Mouse (Mus musculus) kidney, adult 2 months (tissue): ENCODE results near the gene Fam71b. TPM values are rescaled to one million over a fixed set of nuclear protein-coding genes. Genes with fewer than 3 reads are reported as not detected.

Experiments
- DNase-seq: peaks from one replicate; pipeline ENCODE4 v3.0.0; 2021
- H3K27ac ChIP-seq: fragments of 200-500 bp; 2 replicates; pipeline ENCODE4 v1.5.1; 2012; ENCODE audit warnings: low read depth, low read length, control low read depth, inconsistent platforms; ENCODE audit not compliant: insufficient read depth
- H3K27me3 ChIP-seq: fragments of 200-500 bp; replicated peaks from 2 replicates; pipeline ENCODE4 v1.6.1; 2012; ENCODE audit warnings: mild to moderate bottlenecking, moderate library complexity, low read length, inconsistent platforms; ENCODE audit not compliant: control insufficient read depth, insufficient read depth
- H3K36me3 ChIP-seq: fragments of 200-500 bp; 2 replicates; pipeline ENCODE4 v1.6.1; 2012; ENCODE audit warnings: mild to moderate bottlenecking, moderate library complexity, low read length, inconsistent platforms; ENCODE audit not compliant: control insufficient read depth, insufficient read depth
- H3K4me1 ChIP-seq: fragments of 200-500 bp; 2 replicates; pipeline ENCODE4 v1.6.1; 2011; ENCODE audit warnings: low read length; ENCODE audit not compliant: control insufficient read depth, insufficient read depth
- H3K4me3 ChIP-seq: fragments of 200-500 bp; 2 replicates; pipeline ENCODE4 v1.5.1; 2011; ENCODE audit warnings: mild to moderate bottlenecking, low read depth, low read length, control low read depth; ENCODE audit not compliant: insufficient read depth
- CTCF ChIP-seq: fragments of 200-500 bp; conservative IDR thresholded peaks from 2 replicates; pipeline ENCODE4 v1.5.1; 2011; ENCODE audit warnings: low read depth, mild to moderate bottlenecking, control low read depth, low read length, moderate library complexity, mixed read lengths; ENCODE audit not compliant: insufficient read depth, insufficient read length
- POLR2A ChIP-seq: fragments of 200-500 bp; IDR thresholded peaks from one replicate; pipeline ENCODE4 v1.6.1; 2011; ENCODE audit warnings: low read depth, low read length, control low read depth
- whole genome bisulfite sequencing: fragments of 180-500 bp; shearing (Covaris S2); methylation state at CpG from one replicate; pipeline ENCODE4 v1.1.7; 2018; 5-methylcytosine and 5-hydroxymethylcytosine counted together
- polyA plus RNA-seq: library from polyadenylated mRNA; depleted of rRNA; stranded (reverse); fragments of >200 nt; gene quantifications from 2 replicates; pipeline ENCODE4 v1.2.3, GENCODE M21; 2012

Gene Fam71b
- polyA plus RNA-seq, 1 experiment, result 0.38 TPM

- DNase-seq, result no peak
- Histone ChIP-seq H3K27me3 (no peaks in the 10 kb centered on the region), H3K4me1 (no peaks in the 10 kb centered on the region), H3K36me3 (no peaks in the 10 kb centered on the region), H3K27ac (no peak overlapping the region), H3K4me3 (no peak overlapping the region)
- TF ChIP-seq POLR2A (no peak), CTCF (no peak)
- WGBS, result 86% methylated on average over 8 of the region's 8 CpGs
Measured at GRCm38 (mm10) chr11:46375015-46375414, 21.3 kb upstream of the Fam71b start.

GRCm38 (mm10) chr11:46377316-46377715, 19.0 kb upstream of the Fam71b start:
- TF ChIP-seq POLR2A, result no peak
- no peak for TF ChIP-seq CTCF
- H3K4me1 ChIP-seq, result no peaks in the 10 kb centered on the region
- no peak overlapping the region for H3K27ac ChIP-seq
- WGBS, result 89% methylated on average over 1 of the region's 1 CpGs
- no peak for DNase-seq
- H3K27me3 ChIP-seq, result no peaks in the 10 kb centered on the region
- H3K36me3 ChIP-seq, result no peaks in the 10 kb centered on the region
- H3K4me3 ChIP-seq, result no peak overlapping the region

- Histone ChIP-seq H3K27ac (no peak overlapping the region), H3K4me1 (no peaks in the 10 kb centered on the region), H3K27me3 (no peaks in the 10 kb centered on the region), H3K36me3 (no peaks in the 10 kb centered on the region), H3K4me3 (no peak overlapping the region)
- WGBS, result 89% methylated on average over 8 of the region's 8 CpGs
- DNase-seq, result no peak
- TF ChIP-seq CTCF (no peak), POLR2A (no peak)
Measured at GRCm38 (mm10) chr11:46377819-46378782, 18.3 kb upstream of the Fam71b start.

- Histone ChIP-seq H3K27ac (no peak overlapping the region), H3K27me3 (no peaks in the 10 kb centered on the region), H3K4me3 (no peak overlapping the region), H3K36me3 (no peaks in the 10 kb centered on the region), H3K4me1 (no peaks in the 10 kb centered on the region)
- WGBS, result 61% methylated on average over 7 of the region's 7 CpGs
- TF ChIP-seq POLR2A, result no peak
- no peak for TF ChIP-seq CTCF
- DNase-seq, result no peak
Measured at GRCm38 (mm10) chr11:46380097-46380675, 16.2 kb upstream of the Fam71b start.

GRCm38 (mm10) chr11:46382466-46382865, 13.9 kb upstream of the Fam71b start:
- DNase-seq, result no peak
- H3K27ac ChIP-seq, result no peak overlapping the region
- WGBS, result 96% methylated on average over 4 of the region's 4 CpGs
- no peaks in the 10 kb centered on the region for H3K27me3 ChIP-seq
- H3K36me3 ChIP-seq, result no peaks in the 10 kb centered on the region
- H3K4me3 ChIP-seq, result no peak overlapping the region
- no peak for TF ChIP-seq CTCF
- no peaks in the 10 kb centered on the region for H3K4me1 ChIP-seq

GRCm38 (mm10) chr11:46384925-46385324, 11.4 kb upstream of the Fam71b start:
- 82% methylated on average over 2 of the region's 2 CpGs for WGBS
- H3K4me3 ChIP-seq, result no peak overlapping the region
- DNase-seq, result no peak
- no peak overlapping the region for H3K27ac ChIP-seq
- no peaks in the 10 kb centered on the region for H3K36me3 ChIP-seq
- no peaks in the 10 kb centered on the region for H3K27me3 ChIP-seq
- H3K4me1 ChIP-seq, result no peaks in the 10 kb centered on the region
- TF ChIP-seq CTCF, result no peak
- no peak for TF ChIP-seq POLR2A

GRCm38 (mm10) chr11:46386556-46386955, 9.8 kb upstream of the Fam71b start:
- no peak for DNase-seq
- Histone ChIP-seq H3K4me1 (no peaks in the 10 kb centered on the region), H3K27me3 (no peaks in the 10 kb centered on the region), H3K27ac (no peak overlapping the region), H3K4me3 (no peak overlapping the region), H3K36me3 (no peaks in the 10 kb centered on the region)
- 88% methylated on average over 8 of the region's 8 CpGs for WGBS
- TF ChIP-seq CTCF (no peak), POLR2A (no peak)
